Mouse (Mus musculus) embryo, embryonic 11 days (tissue): ENCODE measurements around the gene Fcgrt.

Experiments
- DNase-seq: peaks from one replicate; pipeline ENCODE4 v3.0.0-alpha.2; 2015

The Fcgrt gene

GRCm38 (mm10) chr7:45082401-45083299 is 21.0 kb downstream of the Fcgrt start:
- peak; percentile 41 for DNase-seq

- DNase-seq = no peak
These were observed 22.6 kb downstream of the Fcgrt start for GRCm38 (mm10) chr7:45081016-45081415.

DNA sequence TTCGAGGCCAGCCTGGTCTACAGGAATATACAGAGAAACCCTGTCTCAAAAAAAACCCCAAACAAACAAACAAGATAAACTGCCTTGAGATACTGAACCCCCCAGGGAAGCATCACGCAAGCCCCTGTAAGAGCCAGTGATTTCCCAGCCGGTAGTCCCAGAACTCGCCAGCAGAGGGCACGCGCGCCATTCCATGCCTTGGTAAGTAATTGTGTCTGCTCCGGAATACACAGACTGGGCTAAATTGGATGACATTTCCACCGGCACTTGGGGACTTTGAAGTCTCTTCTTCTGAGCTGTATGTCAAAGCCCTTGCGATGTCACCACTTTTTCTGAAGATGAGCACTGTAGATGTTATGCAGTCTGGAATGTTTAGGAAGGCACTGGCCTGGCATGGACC is 23.8 kb downstream of the Fcgrt start:
- peak; percentile 89 for DNase-seq

GRCm38 (mm10) chr7:45078513-45078912 is 25.1 kb downstream of the Fcgrt start:
- DNase-seq = peak; percentile 85

- no peak for DNase-seq
These were observed 25.8 kb downstream of the Fcgrt start for GRCm38 (mm10) chr7:45077829-45078228.

DNA sequence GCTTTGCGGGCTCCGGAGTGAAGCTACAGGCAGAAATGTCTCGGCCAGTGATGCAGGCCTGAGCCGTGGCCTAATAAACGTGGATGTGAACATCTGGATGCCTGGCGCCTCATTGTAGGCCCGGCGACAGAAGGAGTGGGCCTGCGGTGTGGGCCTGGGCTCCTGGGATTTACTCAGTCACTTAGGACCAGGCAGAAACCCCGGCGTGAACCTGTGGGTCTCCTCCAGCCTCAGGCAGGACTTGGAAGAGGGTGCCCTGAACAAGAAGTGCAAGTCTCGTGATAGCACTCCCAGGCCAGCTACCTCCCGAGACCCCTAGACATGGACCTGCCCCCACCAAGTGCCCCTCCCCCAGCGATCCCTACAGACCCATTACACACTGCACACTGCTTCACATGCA is 26.3 kb downstream of the Fcgrt start:
- DNase-seq = no peak

- no peak for DNase-seq
These were observed 27.1 kb downstream of the Fcgrt start for GRCm38 (mm10) chr7:45076501-45076900.

GRCm38 (mm10) chr7:45075405-45075804 is 28.2 kb downstream of the Fcgrt start:
- no peak for DNase-seq

DNA sequence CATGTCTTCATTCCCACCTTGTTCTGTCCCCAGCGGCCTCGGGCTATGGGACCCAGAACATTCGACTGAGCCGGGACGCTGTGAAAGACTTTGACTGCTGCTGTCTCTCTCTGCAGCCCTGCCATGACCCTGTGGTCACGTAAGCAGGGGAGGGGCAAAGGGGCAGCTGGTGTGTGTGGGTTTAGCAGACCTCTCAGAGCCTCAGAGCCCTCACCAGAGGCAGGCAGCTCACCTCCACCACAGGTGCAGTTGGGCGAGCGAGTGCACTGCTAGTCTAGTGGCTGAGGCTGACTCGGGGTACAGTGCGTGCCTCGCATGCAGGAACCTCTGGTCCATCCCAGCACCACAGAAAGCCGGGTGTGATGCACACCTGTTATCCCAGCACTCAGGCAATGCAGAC is 29.7 kb downstream of the Fcgrt start:
- DNase-seq = no peak

DNA sequence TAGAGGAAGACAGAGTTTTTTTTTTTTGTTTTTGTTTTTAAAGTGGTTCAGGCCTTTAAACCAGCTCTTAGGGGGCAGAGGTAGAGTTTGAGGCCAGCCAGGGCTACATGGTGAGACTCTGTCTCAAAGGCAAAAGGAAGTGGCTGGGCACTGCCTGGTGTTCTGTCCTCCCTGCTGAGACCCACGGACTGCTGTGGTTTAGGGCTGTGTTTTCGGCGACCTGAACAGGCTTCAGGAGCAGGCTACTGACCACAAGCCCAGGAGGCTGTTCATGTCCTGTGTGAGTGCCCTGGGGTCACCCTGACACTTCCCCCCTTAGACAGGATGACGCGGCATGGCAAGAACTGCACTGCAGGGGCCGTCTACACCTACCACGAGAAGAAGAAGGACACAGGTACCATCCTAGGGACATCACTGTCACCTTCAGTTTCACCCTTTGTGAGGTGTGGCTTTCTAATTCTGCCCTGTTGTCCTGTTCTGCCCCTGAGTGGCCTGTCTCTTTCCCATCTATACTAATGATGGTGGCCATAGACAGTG is 30.4 kb downstream of the Fcgrt start:
- DNase-seq = no peak

- DNase-seq = no peak
These were observed 31.4 kb downstream of the Fcgrt start for GRCm38 (mm10) chr7:45072230-45072629.

GRCm38 (mm10) chr7:45069671-45070070 is 34.0 kb downstream of the Fcgrt start:
- DNase-seq = no peak

DNA sequence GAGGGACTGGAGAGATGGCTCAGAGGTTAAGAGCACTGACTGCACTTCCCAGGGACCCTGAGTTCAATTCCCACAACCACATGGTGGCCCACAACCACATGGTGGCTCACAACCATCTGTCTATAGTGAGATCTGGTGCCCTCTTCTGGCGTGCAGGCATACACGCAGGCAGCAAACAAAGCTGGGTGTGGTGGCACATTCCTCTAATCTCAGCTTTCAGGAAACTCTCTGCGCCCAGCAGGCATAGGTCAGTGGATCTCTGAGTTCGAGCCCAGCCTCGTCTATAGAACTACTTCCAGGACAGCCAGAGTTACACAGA is 35.7 kb downstream of the Fcgrt start:
- DNase-seq = peak; percentile 72

- no peak for DNase-seq
These were observed 36.3 kb downstream of the Fcgrt start for GRCm38 (mm10) chr7:45067190-45067999.

GRCm38 (mm10) chr7:45062239-45062835 is 41.3 kb downstream of the Fcgrt start, which contains the start of the genes Nosip and Prrg2:
Gene Nosip, plus strand, starts transcription at chr7:45062429.
Gene Prrg2, minus strand, starts transcription at chr7:45062677.
- peak; percentile 99 for DNase-seq

- DNase-seq = peak; percentile 37
These were observed 42.0 kb downstream of the Fcgrt start for GRCm38 (mm10) chr7:45061532-45062075.

DNA sequence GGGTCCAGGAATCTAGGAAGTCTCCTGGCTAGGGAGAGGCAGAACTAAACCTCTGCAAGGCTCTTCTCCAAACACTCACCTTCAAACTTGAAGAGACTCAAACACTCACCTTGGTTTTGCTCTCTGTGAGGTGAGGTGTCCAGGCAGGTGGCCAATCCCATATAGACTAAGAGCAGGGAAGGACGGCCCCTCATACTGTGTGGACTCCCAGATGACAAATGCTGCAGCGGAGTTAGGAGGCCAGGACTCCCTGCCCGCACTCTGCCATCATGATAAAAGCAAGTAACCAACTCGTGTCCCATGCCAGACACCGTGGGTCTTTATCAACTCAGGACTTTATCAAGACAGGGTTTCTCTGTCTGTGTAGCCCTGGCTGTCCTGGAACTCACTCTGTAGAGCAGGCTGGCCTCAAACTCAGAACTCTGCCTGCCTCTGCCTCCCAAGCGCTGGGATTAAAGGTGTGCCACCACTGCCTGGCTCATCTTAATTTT is 43.0 kb downstream of the Fcgrt start:
- DNase-seq = no peak

GRCm38 (mm10) chr7:45058607-45059571 is 44.8 kb downstream of the Fcgrt start:
- DNase-seq = peak; percentile 43

DNA sequence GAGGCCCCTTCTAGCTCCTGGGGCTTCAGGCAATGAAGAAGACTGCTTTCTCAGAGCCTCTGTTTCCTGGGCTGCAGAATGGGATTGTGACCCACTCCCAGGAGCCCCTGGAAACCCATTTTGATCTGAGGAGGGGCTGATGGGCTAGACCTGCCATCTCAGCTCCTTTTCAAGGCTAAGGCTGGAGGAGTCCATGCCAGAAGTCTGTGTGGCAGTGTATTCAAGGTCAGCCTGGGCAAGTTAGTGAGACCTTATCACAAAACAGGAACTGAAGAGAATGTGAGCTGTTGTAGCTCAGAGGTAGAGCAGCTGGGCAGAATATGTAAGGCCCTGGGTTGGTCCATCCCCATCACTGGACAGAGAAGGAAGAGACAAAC is 46.7 kb downstream of the Fcgrt start:
- DNase-seq = no peak

- no peak for DNase-seq
These were observed 47.2 kb downstream of the Fcgrt start for GRCm38 (mm10) chr7:45056329-45056971.

- DNase-seq = peak; percentile 97
These were observed 49.6 kb downstream of the Fcgrt start for GRCm38 (mm10) chr7:45053931-45054510.
